Mouse (Mus musculus) brain, embryonic 14.5 days (tissue): ENCODE results near the gene Baz2b.

Source experiments
- CTCF ChIP-seq: fragments of 200-500 bp; IDR thresholded peaks from 2 replicates; pipeline ENCODE4 v1.5.1; 2012; ENCODE audit warnings: inconsistent platforms, mild to moderate bottlenecking, moderate library complexity, borderline replicate concordance; ENCODE audit not compliant: insufficient read depth, insufficient read length; ENCODE audit errors: extremely low read depth
- POLR2A ChIP-seq: fragments of 200-500 bp; IDR thresholded peaks from 2 replicates; pipeline ENCODE4 v1.6.1; 2012; ENCODE audit warnings: mild to moderate bottlenecking, inconsistent platforms, borderline replicate concordance; ENCODE audit not compliant: poor library complexity, insufficient read depth, insufficient read length, severe bottlenecking; ENCODE audit errors: extremely low read depth

- TF ChIP-seq POLR2A (no peak), CTCF (no peak)
Observed at GRCm38 (mm10) chr2:59954791-59955190, 254.8 kb downstream of the Baz2b start.
